Mouse (Mus musculus) adrenal gland, postnatal 4 days (tissue): Measurements from ENCODE around the gene Runx2. TPM values are rescaled to one million over a fixed set of nuclear protein-coding genes. Genes with fewer than 3 reads are reported as not detected.

Experiments used
- DNase-seq, 2 experiments: peaks; one replicate each; pipeline ENCODE4 v3.0.0; 2021 to 2022; ENCODE audit warnings: low spot score in 2 of 2, mixed read lengths in 2 of 2
- total RNA-seq, 2 experiments: library from RNA; stranded (reverse); gene quantifications; 2 replicates each; pipeline ENCODE4 v1.2.3; 2021

Runx2 gene
- total RNA-seq, 2 experiments from 2014 or later, result 7.3 to 8.8 TPM

- DNase-seq, result no peak
Measured at GRCm38 (mm10) chr17:44599132-44599531, 215.5 kb downstream of the Runx2 start.

GRCm38 (mm10) chr17:44597918-44598504 is 216.6 kb downstream of the Runx2 start:
- DNase-seq, result no peak

GRCm38 (mm10) chr17:44592737-44593090 is 221.9 kb downstream of the Runx2 start:
- DNase-seq, result no peak

- no peak for DNase-seq
Measured at GRCm38 (mm10) chr17:44592067-44592736, 222.4 kb downstream of the Runx2 start.

GRCm38 (mm10) chr17:44588470-44588869 is 226.1 kb downstream of the Runx2 start:
- DNase-seq, result no peak

GRCm38 (mm10) chr17:44588020-44588419 is 226.6 kb downstream of the Runx2 start:
- no peak for DNase-seq

GRCm38 (mm10) chr17:44586196-44586595 is 228.4 kb downstream of the Runx2 start:
- DNase-seq, result no peak

- DNase-seq, result no peak
Measured at GRCm38 (mm10) chr17:44584781-44585180, 229.8 kb downstream of the Runx2 start.

- no peak for DNase-seq
Measured at GRCm38 (mm10) chr17:44577791-44578190, 236.8 kb downstream of the Runx2 start.

GRCm38 (mm10) chr17:44570899-44571298 is 243.7 kb downstream of the Runx2 start:
- no peak for DNase-seq

- no peak for DNase-seq
Measured at GRCm38 (mm10) chr17:44569020-44569621, 245.5 kb downstream of the Runx2 start.

- no peak for DNase-seq
Measured at GRCm38 (mm10) chr17:44566992-44567391, 247.6 kb downstream of the Runx2 start.

GRCm38 (mm10) chr17:44565884-44566515 is 248.6 kb downstream of the Runx2 start:
- no peak for DNase-seq

GRCm38 (mm10) chr17:44565311-44565831 is 249.2 kb downstream of the Runx2 start:
- DNase-seq, result no peak

- no peak for DNase-seq
Measured at GRCm38 (mm10) chr17:44564611-44565198, 249.9 kb downstream of the Runx2 start.

GRCm38 (mm10) chr17:44560016-44560415 is 254.6 kb downstream of the Runx2 start:
- no peak for DNase-seq

- no peak for DNase-seq
Measured at GRCm38 (mm10) chr17:44557199-44558111, 257.1 kb downstream of the Runx2 start.

- no peak for DNase-seq
Measured at GRCm38 (mm10) chr17:44554941-44555340, 259.7 kb downstream of the Runx2 start.

- DNase-seq, result no peak
Measured at GRCm38 (mm10) chr17:44549551-44549950, 265.0 kb downstream of the Runx2 start.

- no peak for DNase-seq
Measured at GRCm38 (mm10) chr17:44547922-44548321, 266.7 kb downstream of the Runx2 start.
